Mouse (Mus musculus) erythroblast, adult 5-6 weeks (primary cell): Measurements from ENCODE around the gene Papolb. TPM values are rescaled to one million over a fixed set of nuclear protein-coding genes. Genes with fewer than 3 reads are reported as not detected.

Experiments used
- ATAC-seq: replicated peaks from 2 replicates; pipeline ENCODE4 v1.8.0; 2016; ENCODE audit warnings: moderate number of reproducible peaks, mild to moderate bottlenecking, moderate TSS enrichment, inconsistent platforms; ENCODE audit not compliant: poor library complexity, low FRiP score, severe bottlenecking
- total RNA-seq, 2 experiments: library from RNA; stranded (forward) in 1 of 2; stranded (reverse) in 1 of 2; fragments of 150-400 nt in 1 of 2; fragments of 200-764, 138-1000 nt in 1 of 2; gene quantifications; 2 replicates each; pipeline versions ENCODE4 v1.2.3 to v1.2.4; 2015 to 2017; ENCODE audit warnings: low replicate concordance in 2 of 2

The Papolb gene
- total RNA-seq (2015; ENCODE audit: low replicate concordance) (not detected in 2 replicates), total RNA-seq (2017; ENCODE audit: low replicate concordance) (not detected in 2 replicates)

GRCm38 (mm10) chr5:142529915-142530314 is at the start of gene Papolb:
Gene Papolb (minus strand): TSS chr5:142530076.
- no peak for ATAC-seq

GRCm38 (mm10) chr5:142578192-142578591 is 48.3 kb upstream of the Papolb start:
- ATAC-seq: no peak

- ATAC-seq: no peak
Measured at GRCm38 (mm10) chr5:142576832-142577231, 47.0 kb upstream of the Papolb start.

- no peak for ATAC-seq
Measured at GRCm38 (mm10) chr5:142574323-142575057, 44.6 kb upstream of the Papolb start.

- ATAC-seq: no peak
Measured at GRCm38 (mm10) chr5:142564606-142565005, 34.7 kb upstream of the Papolb start.

GRCm38 (mm10) chr5:142560261-142560660 is 30.4 kb upstream of the Papolb start:
- no peak for ATAC-seq

GRCm38 (mm10) chr5:142557397-142558067 is 27.7 kb upstream of the Papolb start:
- ATAC-seq: peak; percentile 90

GRCm38 (mm10) chr5:142556721-142557120 is 26.8 kb upstream of the Papolb start:
- ATAC-seq: no peak

- ATAC-seq: no peak
Measured at GRCm38 (mm10) chr5:142555866-142556265, 26.0 kb upstream of the Papolb start.

GRCm38 (mm10) chr5:142550706-142551652 is 21.1 kb upstream of the Papolb start, which contains the start of gene Radil:
Gene Radil (minus strand): TSS chr5:142551098.
- ATAC-seq: peak; percentile 77

GRCm38 (mm10) chr5:142549961-142550705 is 20.3 kb upstream of the Papolb start:
- no peak for ATAC-seq

GRCm38 (mm10) chr5:142549441-142549840 is 19.6 kb upstream of the Papolb start:
- ATAC-seq: no peak

- no peak for ATAC-seq
Measured at GRCm38 (mm10) chr5:142547066-142547465, 17.2 kb upstream of the Papolb start.

GRCm38 (mm10) chr5:142546344-142546743 is 16.5 kb upstream of the Papolb start:
- ATAC-seq: no peak

- ATAC-seq: no peak
Measured at GRCm38 (mm10) chr5:142545014-142545795, 15.3 kb upstream of the Papolb start.

- no peak for ATAC-seq
Measured at GRCm38 (mm10) chr5:142537286-142537685, 7.4 kb upstream of the Papolb start.

GRCm38 (mm10) chr5:142535388-142535787 is 5.5 kb upstream of the Papolb start:
- no peak for ATAC-seq

GRCm38 (mm10) chr5:142524711-142525464 is 5.0 kb downstream of the Papolb start:
- ATAC-seq: no peak
